10 mouse cellular contexts compared by ENCODE assay signal in the genomic region with DNA sequence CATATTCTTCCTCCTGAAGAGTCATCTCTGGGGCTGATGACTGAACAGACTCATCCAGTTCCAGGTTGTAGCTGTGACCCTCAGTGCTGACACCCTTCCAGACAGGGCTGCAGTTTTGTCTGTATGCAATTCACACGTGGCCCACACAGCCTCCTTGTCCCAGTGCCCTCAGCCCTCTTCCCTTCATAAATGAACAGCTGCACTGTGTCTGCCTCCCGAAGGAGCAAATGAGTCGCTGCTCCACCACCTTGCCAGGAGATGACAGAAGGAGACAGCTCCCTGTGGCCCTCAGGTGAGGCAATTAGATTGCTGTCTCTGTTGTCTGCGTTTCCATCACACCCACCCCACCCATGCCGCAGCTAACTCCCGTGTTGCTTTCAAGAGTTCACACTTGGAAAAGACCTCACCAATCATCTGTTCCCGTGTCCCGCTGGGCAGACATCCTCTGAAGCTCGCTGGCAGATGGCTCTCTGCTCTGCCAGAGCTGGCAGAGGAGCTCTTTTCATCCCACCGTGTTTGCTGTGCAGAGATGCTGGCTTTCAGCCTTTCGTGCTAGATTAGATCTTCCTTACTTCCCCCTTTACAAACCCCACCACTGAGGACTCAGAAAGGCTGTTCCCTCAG.
DNase-seq lines count a peak whose midpoint lies in the region; ATAC-seq lines count a peak whose summit lies in the region.
"Had no signal": no experiment of that assay in that cellular context is flagged by ENCODE, and none has a peak within 500 bp of the region (broad histone marks: within the 10 kb centered on the region; RNA-seq: fewer than 3 reads in every experiment).

No protein-coding gene starts in this region.

- peak overlapping the region; percentile 49 for H3K27ac ChIP-seq in midbrain, embryonic 13.5 days
- no peak overlapping the region for H3K27ac ChIP-seq in midbrain, embryonic 11.5 days (ENCODE audit: low read depth, low read length)
- H3K27ac ChIP-seq in hindbrain, embryonic 11.5 days (ENCODE audit: low read depth, low read length), result 0 out of 2 replicates have a peak overlapping the region, but pooled peaks have one; percentile 42
- H3K27ac ChIP-seq: limb, embryonic 15.5 days had no signal

- H3K9ac ChIP-seq in midbrain, embryonic 13.5 days (replicated peaks), result 0 out of 2 replicates have a peak overlapping the region, but pooled peaks have one; percentile 23
- no peak overlapping the region; the same call in 1 of the 2 replicates for H3K9ac ChIP-seq in midbrain, embryonic 11.5 days (ENCODE audit: low read length)
- no peak overlapping the region for H3K9ac ChIP-seq in hindbrain, embryonic 11.5 days (ENCODE audit: low read depth, low read length)
- H3K9ac ChIP-seq: limb, embryonic 15.5 days had no signal

- DNase-seq in midbrain, embryonic 11.5 days (ENCODE audit: low spot score, missing footprints), result no peak
- peak; percentile 12 for DNase-seq in hindbrain, embryonic 11.5 days (ENCODE audit: low spot score)
- peak; percentile 52 to 82 for DNase-seq in left cerebral cortex, adult 9 months (ENCODE audit: low spot score in 2 of 2)
- no peak for DNase-seq in MN1 (ENCODE audit: low spot score)
- DNase-seq in urinary bladder, postnatal 25 days (ENCODE audit: low spot score), result no peak
- no peak for DNase-seq in adrenal gland, adult 18-20 months (ENCODE audit: low spot score in 2 of 2)
- no peak for DNase-seq in ovary, postnatal 14 days (ENCODE audit: low spot score)
- DNase-seq: heart, postnatal 4 days had no signal

- H3K4me2 ChIP-seq in midbrain, embryonic 13.5 days (replicated peaks), result no peak overlapping the region
- no peak overlapping the region for H3K4me2 ChIP-seq in midbrain, embryonic 11.5 days
- H3K4me2 ChIP-seq in hindbrain, embryonic 11.5 days (replicated peaks; ENCODE audit: low read depth, low read length), result no peak overlapping the region
- H3K4me2 ChIP-seq: limb, embryonic 15.5 days had no signal

- H3K27me3 ChIP-seq in midbrain, embryonic 13.5 days, result no peaks in the 10 kb centered on the region
- no peaks in the 10 kb centered on the region for H3K27me3 ChIP-seq in midbrain, embryonic 11.5 days (ENCODE audit: control insufficient read depth, insufficient read depth, low read length)
- H3K27me3 ChIP-seq in hindbrain, embryonic 11.5 days (ENCODE audit: control insufficient read depth, insufficient read depth, low read length), result no peaks in the 10 kb centered on the region
- H3K27me3 ChIP-seq: limb, embryonic 15.5 days had no signal

- H3K4me3 ChIP-seq in midbrain, embryonic 13.5 days (replicated peaks), result no peak overlapping the region
- H3K4me3 ChIP-seq in midbrain, embryonic 11.5 days (ENCODE audit: low read depth, low read length), result no peak overlapping the region
- no peak overlapping the region for H3K4me3 ChIP-seq in hindbrain, embryonic 11.5 days (ENCODE audit: low read depth, low read length)
- H3K4me3 ChIP-seq: limb, embryonic 15.5 days had no signal

- WGBS in midbrain, embryonic 13.5 days, result 53% methylated on average over 11 of the region's 11 CpGs
- WGBS in midbrain, embryonic 11.5 days, result 61% methylated on average over 11 of the region's 11 CpGs
- WGBS in hindbrain, embryonic 11.5 days, result 43% methylated on average over 11 of the region's 11 CpGs

- peaks cover 53% of the 10 kb centered on the region for H3K4me1 ChIP-seq in midbrain, embryonic 13.5 days (replicated peaks)
- H3K4me1 ChIP-seq in midbrain, embryonic 11.5 days (ENCODE audit: control insufficient read depth, insufficient read depth, low read length), result no peaks in the 10 kb centered on the region; the same call in 1 of the 2 replicates
- H3K4me1 ChIP-seq in hindbrain, embryonic 11.5 days (replicated peaks; ENCODE audit: control insufficient read depth, insufficient read depth, low read length), result 0 out of 2 replicates have a peak, but pooled peaks cover 3% of the 10 kb centered on the region

- no peak for ATAC-seq in midbrain, embryonic 13.5 days
- ATAC-seq in midbrain, embryonic 11.5 days (ENCODE audit: low FRiP score), result no peak
- ATAC-seq in hindbrain, embryonic 11.5 days (ENCODE audit: low FRiP score), result peak; percentile 40; the same call in 1 of the 2 replicates

- no peaks in the 10 kb centered on the region for H3K9me3 ChIP-seq in midbrain, embryonic 13.5 days
- no peaks in the 10 kb centered on the region for H3K9me3 ChIP-seq in midbrain, embryonic 11.5 days (ENCODE audit: control insufficient read depth, low read length)
- no peaks in the 10 kb centered on the region for H3K9me3 ChIP-seq in hindbrain, embryonic 11.5 days (ENCODE audit: control insufficient read depth, low read length)
- H3K9me3 ChIP-seq: limb, embryonic 15.5 days had no signal

- H3K36me3 ChIP-seq in midbrain, embryonic 13.5 days, result no peaks in the 10 kb centered on the region
- no peaks in the 10 kb centered on the region for H3K36me3 ChIP-seq in midbrain, embryonic 11.5 days (ENCODE audit: control insufficient read depth, insufficient read depth, low read length)
- H3K36me3 ChIP-seq in hindbrain, embryonic 11.5 days (ENCODE audit: control insufficient read depth, insufficient read depth, low read length), result no peaks in the 10 kb centered on the region
- H3K36me3 ChIP-seq: limb, embryonic 15.5 days had no signal

Comparison
In these comparisons a context has a peak if more than half of its experiments do, and no peak if none do; other contexts are left out.
1. DNase-seq: peak in hindbrain, embryonic 11.5 days (single experiment) and left cerebral cortex, adult 9 months (2 of 2); none in midbrain, embryonic 11.5 days (single experiment), MN1 (single experiment), urinary bladder, postnatal 25 days (single experiment), adrenal gland, adult 18-20 months (0 of 2) and ovary, postnatal 14 days (single experiment).